11 mouse cellular contexts compared by ENCODE assay signal in genomic region chr11:109419961-109420566, GRCm38 (mm10). TPM values are rescaled to one million over a fixed set of nuclear protein-coding genes. Genes with fewer than 3 reads are reported as not detected.
A peak's percentile ranks its signal among the peaks of the same experiment; 100 is the strongest.
DNase-seq lines count a peak whose midpoint lies in the region; ATAC-seq and TF ChIP-seq lines count a peak whose summit lies in the region.
"Had no signal": no experiment of that assay in that cellular context is flagged by ENCODE, and none has a peak within 500 bp of the region (broad histone marks: within the 10 kb centered on the region; RNA-seq: fewer than 3 reads in every experiment).

No protein-coding gene starts in this region.

- intact Hi-C loops in heart, postnatal 10 days (cut with DNase I), result loop anchor here (2.0 to 5.0 kb wide), 2 partner anchors 25 to 178 kb away; no protein-coding TSS in a partner anchor
- intact Hi-C loops in left cerebral cortex, adult 2 months (cut with DNase I), result loop anchor here (5.0 kb wide), 1 partner anchor 178 kb away; no protein-coding TSS in a partner anchor

- H3K9me3 ChIP-seq in forebrain, embryonic 13.5 days (replicated peaks), result 0 out of 2 replicates have a peak, but pooled peaks cover 5% of the 10 kb centered on the region

- no peak for TF ChIP-seq CTCF in left cerebral cortex, adult 2 months (IDR thresholded peaks at IDR 0.05)

- no peak overlapping the region for H3K4me2 ChIP-seq in forebrain, embryonic 13.5 days

- no peaks in the 10 kb centered on the region for H3K36me3 ChIP-seq in forebrain, embryonic 13.5 days (ENCODE audit: poor library complexity, severe bottlenecking)

- H3K27ac ChIP-seq in forebrain, embryonic 13.5 days, result no peak overlapping the region
- H3K27ac ChIP-seq in left cerebral cortex, adult 2 months, result no peak overlapping the region
- H3K27ac ChIP-seq: heart, adult 2 months had no signal

- H3K27me3 ChIP-seq in forebrain, embryonic 13.5 days, result no peaks in the 10 kb centered on the region

- peak; percentile 87 for DNase-seq in 416B (ENCODE audit: low read depth)
- DNase-seq in CD4-positive helper T cell, adult 2 months (ENCODE audit: low read depth, low spot score), result peak; percentile 92
- DNase-seq in heart, postnatal 10 days, result peak; percentile 16 to 18
- no peak for DNase-seq in cerebellum, adult 11 months
- DNase-seq in adipocyte (ENCODE audit: low spot score), result no peak
- DNase-seq in left cerebral cortex, adult 2 months (ENCODE audit: extremely low spot score in 1 of 2, low spot score in 2 of 2), result no peak
- DNase-seq: cerebellum, adult 2 months had no signal

- 38% methylated on average over 16 of the region's 16 CpGs for WGBS in forebrain, embryonic 13.5 days

- H3K4me1 ChIP-seq in forebrain, embryonic 13.5 days, result no peaks in the 10 kb centered on the region

- no peak overlapping the region for H3K9ac ChIP-seq in forebrain, embryonic 13.5 days

- peak; percentile 60 for ATAC-seq in monocyte, adult 5-6 weeks (replicated peaks; ENCODE audit: insufficient number of reproducible peaks, low FRiP score, low TSS enrichment, poor library complexity, severe bottlenecking)
- no peak for ATAC-seq in forebrain, embryonic 13.5 days

- no peak overlapping the region for H3K4me3 ChIP-seq in forebrain, embryonic 13.5 days
- H3K4me3 ChIP-seq in left cerebral cortex, adult 2 months, result no peak overlapping the region
- H3K4me3 ChIP-seq: heart, adult 2 months had no signal

RNA-seq across cellular contexts. Expression of gene Amz2, which starts 5.7 kb away (rescaled TPM):
- total RNA-seq in heart, postnatal 10 days (2021), result 10 to 100 TPM; 42.9 to 46.8 TPM
- 32.6 to 34.9 TPM (median 33.6 TPM) in 3 replicates for total RNA-seq in monocyte, adult 5-6 weeks (2017)
- 57.6 and 58.4 TPM in 2 replicates for polyA plus RNA-seq in forebrain, embryonic 13.5 days (2015; fragmentation: Nextera tagmentation; extraction: Ambion mirVana)
- 10 to 100 TPM; 49.5 TPM for total RNA-seq in left cerebral cortex, adult 2 months (2021)

RNA-seq across cellular contexts. Expression of gene 9930022D16Rik, which starts 6.3 kb away (rescaled TPM):
- total RNA-seq in heart, postnatal 10 days (2021), result not detected
- 0.85 to 6.5 TPM (median 1.6 TPM) in 3 replicates for total RNA-seq in monocyte, adult 5-6 weeks (2017)
- not detected in 2 replicates for polyA plus RNA-seq in forebrain, embryonic 13.5 days (2015; fragmentation: Nextera tagmentation; extraction: Ambion mirVana)
- not detected for total RNA-seq in left cerebral cortex, adult 2 months (2021)
- total RNA-seq: heart, adult 2 months had no signal
- polyA plus RNA-seq: cerebellum, adult 2 months; heart, adult 2 months; testis, adult 2 months had no signal

RNA-seq across cellular contexts. Expression of gene Arsg, which starts 53.1 kb away (rescaled TPM):
- total RNA-seq in heart, postnatal 10 days (2021), result 1 to 10 TPM; 4.3 to 4.4 TPM
- total RNA-seq in monocyte, adult 5-6 weeks (2017), result 0.96 to 2.5 TPM (median 1.1 TPM) in 3 replicates
- polyA plus RNA-seq in forebrain, embryonic 13.5 days (2015; fragmentation: Nextera tagmentation; extraction: Ambion mirVana), result 3.4 and 5.4 TPM in 2 replicates
- 10 to 100 TPM; 10.2 to 11.1 TPM for total RNA-seq in left cerebral cortex, adult 2 months (2021)

RNA-seq across cellular contexts. Expression of gene Slc16a6, which starts 53.3 kb away (rescaled TPM):
- total RNA-seq in heart, postnatal 10 days (2021), result 10 to 100 TPM; 13.9 to 14.6 TPM
- 9.1 to 20.3 TPM (median 11.3 TPM) in 3 replicates for total RNA-seq in monocyte, adult 5-6 weeks (2017)
- polyA plus RNA-seq in forebrain, embryonic 13.5 days (2015; fragmentation: Nextera tagmentation; extraction: Ambion mirVana), result 3.6 and 5.0 TPM in 2 replicates
- total RNA-seq in left cerebral cortex, adult 2 months (2021), result 10 to 100 TPM; 11.6 to 12.3 TPM

RNA-seq across cellular contexts. Expression of gene Gna13, which starts 57.4 kb away (rescaled TPM):
- 10 to 100 TPM; 45.7 to 48.7 TPM for total RNA-seq in heart, postnatal 10 days (2021)
- 71.1 to 88.8 TPM (median 81.3 TPM) in 3 replicates for total RNA-seq in monocyte, adult 5-6 weeks (2017)
- 16.3 and 16.8 TPM in 2 replicates for polyA plus RNA-seq in forebrain, embryonic 13.5 days (2015; fragmentation: Nextera tagmentation; extraction: Ambion mirVana)
- total RNA-seq in left cerebral cortex, adult 2 months (2021), result 10 to 100 TPM; 45.0 to 47.7 TPM

Comparison
In these comparisons a context has a peak if more than half of its experiments do, and no peak if none do; other contexts are left out.
1. DNase-seq: peak in 416B (single experiment), CD4-positive helper T cell, adult 2 months (single experiment) and heart, postnatal 10 days (2 of 2); none in cerebellum, adult 11 months (single experiment), adipocyte (single experiment) and left cerebral cortex, adult 2 months (0 of 2).